Mouse (Mus musculus) megakaryocyte, embryonic 14.5 days (primary cell): ENCODE measurements around the gene Gm17521. TPM values are rescaled to one million over a fixed set of nuclear protein-coding genes. Genes with fewer than 3 reads are reported as not detected.
"Not testable (repeated sequence)": the region's sequence is repeated elsewhere in the genome, so short reads cannot be mapped to it uniquely, and the experiment has no call there.

ENCODE experiments used
- H3K27me3 ChIP-seq: replicated peaks from 2 replicates; pipeline ENCODE3; 2012; ENCODE audit warnings: inconsistent platforms
- H3K36me3 ChIP-seq: replicated peaks from 2 replicates; pipeline ENCODE3; 2012; ENCODE audit warnings: low read length, inconsistent platforms, mixed read lengths
- H3K4me1 ChIP-seq: 2 replicates; pipeline ENCODE4 v1.6.1; 2012; ENCODE audit warnings: inconsistent platforms
- H3K4me3 ChIP-seq: replicated peaks from 2 replicates; pipeline ENCODE3; 2012; ENCODE audit warnings: moderate library complexity, mild to moderate bottlenecking, inconsistent platforms
- H3K9me3 ChIP-seq: 2 replicates; pipeline ENCODE4 v1.6.1; 2012; ENCODE audit warnings: inconsistent platforms
- FLI1 ChIP-seq: IDR thresholded peaks from 2 replicates; pipeline ENCODE4 v1.6.1; 2012; ENCODE audit warnings: low read length, inconsistent platforms, mixed read lengths
- GATA1 ChIP-seq: IDR thresholded peaks from 3 replicates; pipeline ENCODE4 v1.6.1; 2012; ENCODE audit warnings: mixed read lengths, low read length, inconsistent platforms, borderline replicate concordance
- polyA plus RNA-seq: library from polyadenylated mRNA; stranded (reverse); fragments of >175 nt; gene quantifications from 2 replicates; pipeline ENCODE4 v1.2.3, GENCODE M21; 2012; ENCODE audit warnings: low replicate concordance; ENCODE audit not compliant: insufficient read depth

Gene Gm17521
- not detected in 2 replicates for polyA plus RNA-seq

- H3K9me3 ChIP-seq, H3K36me3 ChIP-seq, H3K4me3 ChIP-seq, H3K27me3 ChIP-seq, H3K4me1 ChIP-seq: not testable (repeated sequence)
Observed at GRCm38 (mm10) chrX:123029569-123029968, at the start of gene Gm17521. Gm17521 (minus strand) TSS chrX:123029669.

GRCm38 (mm10) chrX:123043956-123044355, 14.5 kb upstream of the Gm17521 start:
- no peaks in the 10 kb centered on the region for H3K27me3 ChIP-seq

DNA sequence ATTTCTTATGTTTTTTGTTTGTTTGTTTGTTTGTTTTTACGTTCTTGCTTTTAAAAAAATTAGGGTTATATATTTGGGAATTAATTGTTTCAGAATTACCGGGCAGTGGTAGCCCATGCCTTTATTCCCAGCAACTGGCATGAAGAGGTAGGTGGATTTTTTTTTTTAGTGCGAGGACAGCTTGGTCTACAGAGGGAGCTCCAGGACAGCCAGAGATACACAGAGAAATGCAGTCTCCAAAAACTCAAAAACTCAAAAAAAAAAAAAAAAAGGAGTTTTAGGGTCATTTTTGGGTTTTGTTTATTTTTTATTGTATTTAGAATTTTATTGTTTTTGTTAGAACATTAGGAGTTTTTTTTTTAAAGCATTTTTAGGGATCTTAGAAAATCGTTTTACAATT, 14.0 kb upstream of the Gm17521 start:
- no peaks in the 10 kb centered on the region for H3K36me3 ChIP-seq
- no peaks in the 10 kb centered on the region for H3K4me1 ChIP-seq
- no peaks in the 10 kb centered on the region for H3K9me3 ChIP-seq
- TF ChIP-seq FLI1, result no peak
- TF ChIP-seq GATA1, result no peak
- no peak overlapping the region for H3K4me3 ChIP-seq
- H3K27me3 ChIP-seq, result no peaks in the 10 kb centered on the region

More at GRCm38 (mm10) chrX:123043956-123044355, 14.5 kb upstream of the Gm17521 start:
- Histone ChIP-seq H3K4me3 (no peak overlapping the region), H3K36me3 (no peaks in the 10 kb centered on the region), H3K9me3 (no peaks in the 10 kb centered on the region), H3K4me1 (no peaks in the 10 kb centered on the region)
- TF ChIP-seq GATA1 (no peak), FLI1 (no peak)

Other genes with a start within 250 kb of the Gm17521 start
- 0.03 TPM in 1 of 2 replicates, not detected in the other for gene Cldn34c1, start 73.8 kb upstream of the Gm17521 start, polyA plus RNA-seq
- not detected in 2 replicates for gene Srsx, start 192.8 kb upstream of the Gm17521 start, polyA plus RNA-seq
- not detected in 2 replicates for gene Gm17577, start 217.2 kb upstream of the Gm17521 start, polyA plus RNA-seq